Mouse (Mus musculus): Measurements from ENCODE around the gene Aph1c. TPM values are rescaled to one million over a fixed set of nuclear protein-coding genes. Genes with fewer than 3 reads are reported as not detected.
A peak's percentile ranks its signal among the peaks of the same experiment; 100 is the strongest.

Aph1c gene
- polyA plus RNA-seq, 1 experiment from 2014 or later = 1.8 TPM

- 65% methylated on average over 10 of the region's 10 CpGs for WGBS
- H3K4me3 ChIP-seq = no peak overlapping the region
- H3K4me1 ChIP-seq (replicated peaks) = peaks cover 18% of the 10 kb centered on the region
- H3K27me3 ChIP-seq (replicated peaks) = no peaks in the 10 kb centered on the region
- no peak overlapping the region for H3K9ac ChIP-seq
- no peak for ATAC-seq (ENCODE audit: insufficient number of reproducible peaks, low FRiP score)
- no peak overlapping the region for H3K4me2 ChIP-seq
- H3K36me3 ChIP-seq = 0 out of 2 replicates have a peak, but pooled peaks cover 3% of the 10 kb centered on the region
- H3K9me3 ChIP-seq (replicated peaks) = peaks cover 5% of the 10 kb centered on the region; the same call in 1 of the 2 replicates
- H3K27ac ChIP-seq (ENCODE audit: poor library complexity, severe bottlenecking) = no peak overlapping the region
Measured at GRCm38 (mm10) chr9:66872015-66872727, 37.6 kb upstream of the Aph1c start.

- WGBS = 72% methylated on average over 3 of the region's 3 CpGs
- peaks cover 12% of the 10 kb centered on the region for H3K36me3 ChIP-seq
- no peak for ATAC-seq (ENCODE audit: insufficient number of reproducible peaks, low FRiP score)
- H3K27me3 ChIP-seq (replicated peaks) = no peaks in the 10 kb centered on the region
- H3K4me3 ChIP-seq = no peak overlapping the region
- H3K9ac ChIP-seq = no peak overlapping the region
- H3K4me1 ChIP-seq (replicated peaks) = peaks cover 19% of the 10 kb centered on the region
- no peak overlapping the region for H3K4me2 ChIP-seq
- H3K27ac ChIP-seq (ENCODE audit: poor library complexity, severe bottlenecking) = no peak overlapping the region
- no peaks in the 10 kb centered on the region for H3K9me3 ChIP-seq (replicated peaks)
Measured at GRCm38 (mm10) chr9:66864708-66865107, 30.2 kb upstream of the Aph1c start.

- 43% methylated on average over 3 of the region's 3 CpGs for WGBS
Measured at GRCm38 (mm10) chr9:66863456-66863855, 28.9 kb upstream of the Aph1c start.

GRCm38 (mm10) chr9:66862202-66862601 lies 27.7 kb upstream of the Aph1c start:
- Histone ChIP-seq H3K36me3 (peaks cover 21% of the 10 kb centered on the region), H3K4me2 (no peak overlapping the region), H3K9me3 (replicated peaks) (no peaks in the 10 kb centered on the region), H3K9ac (no peak overlapping the region), H3K27ac (ENCODE audit: poor library complexity, severe bottlenecking) (no peak overlapping the region), H3K4me1 (replicated peaks) (peaks cover 12% of the 10 kb centered on the region), H3K4me3 (no peak overlapping the region), H3K27me3 (replicated peaks) (no peaks in the 10 kb centered on the region)
- ATAC-seq (ENCODE audit: insufficient number of reproducible peaks, low FRiP score) = no peak
- WGBS = 90% methylated on average over 4 of the region's 4 CpGs

More at GRCm38 (mm10) chr9:66863456-66863855, 28.9 kb upstream of the Aph1c start:
- H3K27ac ChIP-seq (ENCODE audit: poor library complexity, severe bottlenecking) = peak overlapping the region; percentile 43; the same call in 1 of the 2 replicates
- no peaks in the 10 kb centered on the region for H3K27me3 ChIP-seq (replicated peaks)
- no peak for ATAC-seq (ENCODE audit: insufficient number of reproducible peaks, low FRiP score)
- peaks cover 21% of the 10 kb centered on the region for H3K36me3 ChIP-seq
- no peak overlapping the region for H3K9ac ChIP-seq
- H3K4me3 ChIP-seq = no peak overlapping the region
- peaks cover 18% of the 10 kb centered on the region for H3K4me1 ChIP-seq (replicated peaks)
- H3K4me2 ChIP-seq = no peak overlapping the region
- no peaks in the 10 kb centered on the region for H3K9me3 ChIP-seq (replicated peaks)

- Histone ChIP-seq H3K27ac (ENCODE audit: poor library complexity, severe bottlenecking) (no peak overlapping the region), H3K4me1 (replicated peaks) (peaks cover 12% of the 10 kb centered on the region), H3K9me3 (replicated peaks) (no peaks in the 10 kb centered on the region), H3K27me3 (replicated peaks) (no peaks in the 10 kb centered on the region), H3K36me3 (peaks cover 24% of the 10 kb centered on the region), H3K4me2 (no peak overlapping the region), H3K9ac (no peak overlapping the region), H3K4me3 (no peak overlapping the region)
- no peak for ATAC-seq (ENCODE audit: insufficient number of reproducible peaks, low FRiP score)
- WGBS = 79% methylated on average over 5 of the region's 5 CpGs
Measured at GRCm38 (mm10) chr9:66861104-66861767, 26.7 kb upstream of the Aph1c start.

GRCm38 (mm10) chr9:66859523-66859922 lies 25.0 kb upstream of the Aph1c start:
- Histone ChIP-seq H3K9me3 (replicated peaks) (no peaks in the 10 kb centered on the region), H3K4me1 (replicated peaks) (peaks cover 12% of the 10 kb centered on the region), H3K27me3 (replicated peaks) (no peaks in the 10 kb centered on the region), H3K9ac (no peak overlapping the region), H3K27ac (ENCODE audit: poor library complexity, severe bottlenecking) (no peak overlapping the region), H3K36me3 (peaks cover 24% of the 10 kb centered on the region), H3K4me2 (no peak overlapping the region), H3K4me3 (no peak overlapping the region)
- no peak for ATAC-seq (ENCODE audit: insufficient number of reproducible peaks, low FRiP score)
- 86% methylated on average over 5 of the region's 5 CpGs for WGBS

GRCm38 (mm10) chr9:66855865-66856264 lies 21.3 kb upstream of the Aph1c start:
- ATAC-seq (ENCODE audit: insufficient number of reproducible peaks, low FRiP score) = no peak
- Histone ChIP-seq H3K27me3 (replicated peaks) (no peaks in the 10 kb centered on the region), H3K9ac (no peak overlapping the region), H3K27ac (ENCODE audit: poor library complexity, severe bottlenecking) (no peak overlapping the region), H3K9me3 (replicated peaks) (no peaks in the 10 kb centered on the region), H3K4me3 (no peak overlapping the region), H3K4me1 (replicated peaks) (peaks cover 16% of the 10 kb centered on the region), H3K4me2 (no peak overlapping the region), H3K36me3 (peaks cover 30% of the 10 kb centered on the region)
- WGBS = 66% methylated on average over 7 of the region's 7 CpGs

GRCm38 (mm10) chr9:66852592-66852991 lies 18.1 kb upstream of the Aph1c start:
- no peak overlapping the region for H3K4me3 ChIP-seq
- no peak overlapping the region for H3K9ac ChIP-seq
- ATAC-seq (ENCODE audit: insufficient number of reproducible peaks, low FRiP score) = no peak
- WGBS = 28% methylated on average over 6 of the region's 6 CpGs
- peaks cover 19% of the 10 kb centered on the region for H3K4me1 ChIP-seq (replicated peaks)
- no peak overlapping the region for H3K4me2 ChIP-seq
- H3K27ac ChIP-seq (ENCODE audit: poor library complexity, severe bottlenecking) = 0 out of 2 replicates have a peak overlapping the region, but pooled peaks have one; percentile 27
- no peaks in the 10 kb centered on the region for H3K27me3 ChIP-seq (replicated peaks)
- peaks cover 19% of the 10 kb centered on the region; the same call in 1 of the 2 replicates for H3K36me3 ChIP-seq
- no peaks in the 10 kb centered on the region for H3K9me3 ChIP-seq (replicated peaks)

GRCm38 (mm10) chr9:66850966-66851365 lies 16.4 kb upstream of the Aph1c start:
- no peak overlapping the region for H3K4me3 ChIP-seq
- H3K9me3 ChIP-seq (replicated peaks) = no peaks in the 10 kb centered on the region
- 42% methylated on average over 5 of the region's 5 CpGs for WGBS
- no peak for ATAC-seq (ENCODE audit: insufficient number of reproducible peaks, low FRiP score)
- no peaks in the 10 kb centered on the region for H3K27me3 ChIP-seq (replicated peaks)
- peak overlapping the region; percentile 11; the same call in 1 of the 2 replicates for H3K4me2 ChIP-seq
- H3K4me1 ChIP-seq (replicated peaks) = peaks cover 19% of the 10 kb centered on the region
- no peak overlapping the region for H3K9ac ChIP-seq
- H3K27ac ChIP-seq (ENCODE audit: poor library complexity, severe bottlenecking) = peak overlapping the region; percentile 21
- peaks cover 31% of the 10 kb centered on the region for H3K36me3 ChIP-seq

GRCm38 (mm10) chr9:66846822-66847221 lies 12.3 kb upstream of the Aph1c start:
- H3K9ac ChIP-seq = no peak overlapping the region
- H3K4me2 ChIP-seq = no peak overlapping the region
- H3K36me3 ChIP-seq = peaks cover 28% of the 10 kb centered on the region
- no peaks in the 10 kb centered on the region for H3K27me3 ChIP-seq (replicated peaks)
- 90% methylated on average over 5 of the region's 5 CpGs for WGBS
- peaks cover 11% of the 10 kb centered on the region for H3K4me1 ChIP-seq (replicated peaks)
- no peak for ATAC-seq (ENCODE audit: insufficient number of reproducible peaks, low FRiP score)
- no peak overlapping the region for H3K4me3 ChIP-seq
- no peaks in the 10 kb centered on the region for H3K9me3 ChIP-seq (replicated peaks)
- H3K27ac ChIP-seq (ENCODE audit: poor library complexity, severe bottlenecking) = no peak overlapping the region

- peak; percentile 65 for ATAC-seq (ENCODE audit: insufficient number of reproducible peaks, low FRiP score)
- peaks cover 13% of the 10 kb centered on the region; the same call in 1 of the 2 replicates for H3K4me1 ChIP-seq (replicated peaks)
- no peaks in the 10 kb centered on the region for H3K36me3 ChIP-seq
- under 1% methylated on average over 24 of the region's 24 CpGs for WGBS
- H3K27me3 ChIP-seq (replicated peaks) = no peaks in the 10 kb centered on the region
- no peaks in the 10 kb centered on the region for H3K9me3 ChIP-seq (replicated peaks)
- H3K4me2 ChIP-seq = peak overlapping the region; percentile 99
- H3K27ac ChIP-seq (ENCODE audit: poor library complexity, severe bottlenecking) = 0 out of 2 replicates have a peak overlapping the region, but pooled peaks have one; percentile 21
- H3K9ac ChIP-seq = peak overlapping the region; percentile 61
- peak overlapping the region; percentile 80 for H3K4me3 ChIP-seq
Measured at GRCm38 (mm10) chr9:66835097-66835480, 563 bp upstream of the Aph1c start.
